Mouse (Mus musculus): Measurements from ENCODE around the gene Epdr1. TPM values are rescaled to one million over a fixed set of nuclear protein-coding genes. Genes with fewer than 3 reads are reported as not detected.

Gene Epdr1
- total and polyA plus RNA-seq, 3 experiments: 0.81 TPM; not detected in 2

- dilution Hi-C loops (cut with MboI; ENCODE audit: extremely low pct_ligation_motif_present, extremely low pct_unique_long_range_greater_than_20kb, low sequenced_read_pairs): no loop called here
- Histone ChIP-seq H3K4me3 (replicated peaks in 1 of 3; ENCODE audit: low read depth in 2 of 3, low read length in 2 of 3, poor library complexity in 1 of 3) (no peak overlapping the region), H3K36me3 (replicated peaks in 1 of 2; ENCODE audit: control insufficient read depth in 1 of 2, insufficient read depth in 1 of 2, low read length in 1 of 2) (no peaks in the 10 kb centered on the region), H3K9me3 (replicated peaks; ENCODE audit: low read length) (no peaks in the 10 kb centered on the region), H3K79me2 (replicated peaks; ENCODE audit: control insufficient read depth, extremely low read depth, insufficient read depth, poor library complexity, severe bottlenecking) (no peaks in the 10 kb centered on the region), H3K4me2 (ENCODE audit: insufficient read depth, low read depth, poor library complexity, severe bottlenecking) (no peak overlapping the region), H3K9ac (ENCODE audit: insufficient read depth, low read depth) (no peak overlapping the region), H3K27ac (ENCODE audit: insufficient read depth, low read depth) (no peak overlapping the region), H3K4me1 (ENCODE audit: control insufficient read depth in 1 of 2, insufficient read depth in 2 of 2) (no peaks in the 10 kb centered on the region), H3K27me3 (replicated peaks) (no peaks in the 10 kb centered on the region)
- in situ Hi-C loops (cut with MboI; ENCODE audit: low pct_ligation_motif_present, low pct_unique_long_range_greater_than_20kb, low sequenced_read_pairs): no loop called here
- no peak for DNase-seq (ENCODE audit: extremely low read depth)
- TF ChIP-seq ZC3H11A (IDR thresholded peaks at IDR 0.05; ENCODE audit: low read depth, low read length) (no peak), E2F4 (IDR thresholded peaks at IDR 0.05; ENCODE audit: insufficient replicate concordance, low read depth, low read length) (no peak), RAD21 (IDR thresholded peaks at IDR 0.05; ENCODE audit: low read depth, low read length) (no peak), CTCF (conservative IDR thresholded peaks at IDR 0.05 in 1 of 2, IDR thresholded peaks at IDR 0.05 in 1 of 2; ENCODE audit: low read depth in 2 of 2, low read length in 2 of 2) (no peak), ELF1 (IDR thresholded peaks at IDR 0.05; ENCODE audit: low read depth, low read length) (no peak), BHLHE40 (IDR thresholded peaks at IDR 0.05; ENCODE audit: low read depth, low read length) (no peak), JUN (IDR thresholded peaks at IDR 0.05; ENCODE audit: insufficient read depth, low read depth, low read length) (no peak), GABPA (IDR thresholded peaks at IDR 0.05; ENCODE audit: insufficient replicate concordance, low read depth, low read length) (no peak), RCOR1 (conservative IDR thresholded peaks at IDR 0.05; ENCODE audit: low read depth, low read length) (no peak), NRF1 (IDR thresholded peaks at IDR 0.05; ENCODE audit: low read depth, low read length) (no peak), NELFE (IDR thresholded peaks at IDR 0.05; ENCODE audit: low read depth, low read length) (no peak), MXI1 (IDR thresholded peaks at IDR 0.05; ENCODE audit: low read depth, low read length) (no peak), CHD1 (IDR thresholded peaks at IDR 0.05; ENCODE audit: low read depth, low read length) (no peak), MAFK (IDR thresholded peaks at IDR 0.05; ENCODE audit: insufficient replicate concordance, low read length) (no peak), TCF12 (IDR thresholded peaks at IDR 0.05; ENCODE audit: low read depth, low read length) (no peak), ZKSCAN1 (IDR thresholded peaks at IDR 0.05; ENCODE audit: borderline replicate concordance, low read depth, low read length) (no peak), SIN3A (IDR thresholded peaks at IDR 0.05; ENCODE audit: low read length) (no peak)
Measured at GRCm38 (mm10) chr13:19652405-19652804, 32.7 kb upstream of the Epdr1 start.

DNA sequence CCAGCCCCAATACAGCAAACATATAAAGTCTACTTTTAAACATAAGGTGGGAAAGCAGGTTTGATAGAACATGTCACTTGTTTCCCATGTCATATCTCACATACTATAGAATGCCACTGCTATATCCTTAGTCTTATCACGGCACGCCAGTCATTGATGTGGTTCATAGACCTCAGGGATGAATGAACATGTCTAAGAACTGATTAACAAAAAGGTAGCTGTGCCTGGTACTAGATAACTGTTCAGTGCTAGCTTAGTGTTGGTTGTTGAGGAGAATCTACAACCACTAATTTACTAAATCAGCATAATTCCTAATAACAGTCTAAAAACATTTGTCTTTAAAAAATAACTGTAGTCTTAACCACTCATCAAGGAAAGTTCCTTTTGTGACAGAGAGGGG is 30.1 kb upstream of the Epdr1 start:
- in situ Hi-C loops (cut with MboI; ENCODE audit: low pct_ligation_motif_present, low pct_unique_long_range_greater_than_20kb, low sequenced_read_pairs): loop anchor here (25.0 kb wide), 1 partner anchor 488 kb away; no protein-coding TSS in a partner anchor

More for the DNA sequence above, 30.1 kb upstream of the Epdr1 start:
- Histone ChIP-seq H3K4me3 (replicated peaks in 1 of 3; ENCODE audit: low read depth in 2 of 3, low read length in 2 of 3, poor library complexity in 1 of 3) (no peak overlapping the region), H3K4me2 (ENCODE audit: insufficient read depth, low read depth, poor library complexity, severe bottlenecking) (no peak overlapping the region), H3K36me3 (replicated peaks in 1 of 2; ENCODE audit: control insufficient read depth in 1 of 2, insufficient read depth in 1 of 2, low read length in 1 of 2) (no peaks in the 10 kb centered on the region), H3K27ac (ENCODE audit: insufficient read depth, low read depth) (no peak overlapping the region), H3K79me2 (replicated peaks; ENCODE audit: control insufficient read depth, extremely low read depth, insufficient read depth, poor library complexity, severe bottlenecking) (no peaks in the 10 kb centered on the region), H3K27me3 (replicated peaks) (no peaks in the 10 kb centered on the region), H3K4me1 (ENCODE audit: control insufficient read depth in 1 of 2, insufficient read depth in 2 of 2) (no peaks in the 10 kb centered on the region), H3K9me3 (replicated peaks; ENCODE audit: low read length) (no peaks in the 10 kb centered on the region), H3K9ac (ENCODE audit: insufficient read depth, low read depth) (no peak overlapping the region)
- dilution Hi-C loops (cut with MboI; ENCODE audit: extremely low pct_ligation_motif_present, extremely low pct_unique_long_range_greater_than_20kb, low sequenced_read_pairs): no loop called here
- DNase-seq (ENCODE audit: extremely low read depth): no peak
- no peak for TF ChIP-seq SIN3A (IDR thresholded peaks at IDR 0.05; ENCODE audit: low read length)
- TF ChIP-seq NELFE (IDR thresholded peaks at IDR 0.05; ENCODE audit: low read depth, low read length): no peak
- TF ChIP-seq MXI1 (IDR thresholded peaks at IDR 0.05; ENCODE audit: low read depth, low read length): no peak
- no peak for TF ChIP-seq RCOR1 (conservative IDR thresholded peaks at IDR 0.05; ENCODE audit: low read depth, low read length)
- no peak for TF ChIP-seq CHD2 (IDR thresholded peaks at IDR 0.05; ENCODE audit: low read length)
- no peak for TF ChIP-seq IRF4 (IDR thresholded peaks at IDR 0.05; ENCODE audit: low read depth, low read length)
- TF ChIP-seq TBP (conservative IDR thresholded peaks at IDR 0.05; ENCODE audit: low read depth, low read length): no peak
- TF ChIP-seq GABPA (IDR thresholded peaks at IDR 0.05; ENCODE audit: insufficient replicate concordance, low read depth, low read length): no peak
- TF ChIP-seq TCF12 (IDR thresholded peaks at IDR 0.05; ENCODE audit: low read depth, low read length): no peak
- no peak for TF ChIP-seq JUN (IDR thresholded peaks at IDR 0.05; ENCODE audit: insufficient read depth, low read depth, low read length)
- no peak for TF ChIP-seq HCFC1 (IDR thresholded peaks at IDR 0.05; ENCODE audit: low read depth, low read length)
- no peak for TF ChIP-seq KAT2A (IDR thresholded peaks at IDR 0.05; ENCODE audit: insufficient replicate concordance, low read length)
- TF ChIP-seq MAZ (IDR thresholded peaks at IDR 0.05; ENCODE audit: low read depth, low read length): no peak
- no peak for TF ChIP-seq POLR2AphosphoS2 (IDR thresholded peaks at IDR 0.05; ENCODE audit: low read depth, low read length)
- TF ChIP-seq USF1 (IDR thresholded peaks at IDR 0.05; ENCODE audit: low read depth, low read length): no peak
